Mouse (Mus musculus) mouse trophoblast stem cell (cell line): ENCODE measurements at regions not wholly inside any gene's neighbourhood (a gene's known extent, or its start where the extent isn't known, plus 50 kb on each side); places are given as distances from the start of the nearest gene placed in this dataset.
"Not testable (repeated sequence)": the region's sequence is repeated elsewhere in the genome, so short reads cannot be mapped to it uniquely, and the experiment has no call there.

Experiments used
- in situ Hi-C, 2 experiments: fragments of 300-500 bp; cut with MseI, MboI; formaldehyde crosslinking; loops; 2 replicates in 1 of 2; 3 replicates in 1 of 2; pipeline ENCODE4 v1.15.1; 2025

DNA sequence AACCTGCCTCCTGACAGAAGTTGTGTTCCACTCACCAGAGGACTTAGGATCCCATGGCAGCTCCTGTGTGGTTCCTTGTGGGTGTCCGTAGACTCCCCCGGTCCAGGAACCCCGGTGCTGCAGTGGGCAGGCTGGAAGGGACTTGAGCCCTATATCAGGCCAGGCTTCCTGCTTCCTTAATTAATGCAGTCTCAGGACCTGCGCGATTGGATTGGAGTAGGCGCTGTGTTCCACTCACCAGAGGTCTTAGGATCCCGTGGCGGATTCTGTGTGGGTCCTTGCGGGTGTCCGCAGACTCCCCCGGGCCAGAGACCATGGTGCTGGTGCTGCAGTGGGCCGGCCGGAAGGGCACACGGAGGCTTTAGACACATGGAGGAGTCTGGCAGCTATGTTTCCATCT lies 288.7 kb downstream of the Fut8 start:
- in situ Hi-C loops: not testable (repeated sequence)

DNA sequence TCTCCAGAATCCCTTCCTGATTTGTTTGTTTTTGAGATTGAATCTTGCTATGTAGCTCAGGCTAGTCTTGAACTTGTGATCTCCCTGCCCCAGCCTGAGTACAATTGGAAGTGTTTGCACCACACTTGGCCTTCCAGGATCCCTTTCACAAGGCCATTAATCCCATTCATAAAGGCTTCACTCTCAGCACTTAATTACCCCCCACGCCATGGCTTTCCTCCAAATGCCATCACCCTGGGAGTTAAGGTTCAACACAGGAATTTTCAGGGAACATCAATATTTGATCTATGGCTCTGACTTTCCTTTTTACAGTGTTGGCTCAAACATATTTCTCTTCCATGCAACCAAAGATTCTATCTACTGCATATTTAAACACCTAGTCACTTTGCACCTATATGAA lies 289.6 kb downstream of the Fut8 start:
- in situ Hi-C loops: no loop called here

DNA sequence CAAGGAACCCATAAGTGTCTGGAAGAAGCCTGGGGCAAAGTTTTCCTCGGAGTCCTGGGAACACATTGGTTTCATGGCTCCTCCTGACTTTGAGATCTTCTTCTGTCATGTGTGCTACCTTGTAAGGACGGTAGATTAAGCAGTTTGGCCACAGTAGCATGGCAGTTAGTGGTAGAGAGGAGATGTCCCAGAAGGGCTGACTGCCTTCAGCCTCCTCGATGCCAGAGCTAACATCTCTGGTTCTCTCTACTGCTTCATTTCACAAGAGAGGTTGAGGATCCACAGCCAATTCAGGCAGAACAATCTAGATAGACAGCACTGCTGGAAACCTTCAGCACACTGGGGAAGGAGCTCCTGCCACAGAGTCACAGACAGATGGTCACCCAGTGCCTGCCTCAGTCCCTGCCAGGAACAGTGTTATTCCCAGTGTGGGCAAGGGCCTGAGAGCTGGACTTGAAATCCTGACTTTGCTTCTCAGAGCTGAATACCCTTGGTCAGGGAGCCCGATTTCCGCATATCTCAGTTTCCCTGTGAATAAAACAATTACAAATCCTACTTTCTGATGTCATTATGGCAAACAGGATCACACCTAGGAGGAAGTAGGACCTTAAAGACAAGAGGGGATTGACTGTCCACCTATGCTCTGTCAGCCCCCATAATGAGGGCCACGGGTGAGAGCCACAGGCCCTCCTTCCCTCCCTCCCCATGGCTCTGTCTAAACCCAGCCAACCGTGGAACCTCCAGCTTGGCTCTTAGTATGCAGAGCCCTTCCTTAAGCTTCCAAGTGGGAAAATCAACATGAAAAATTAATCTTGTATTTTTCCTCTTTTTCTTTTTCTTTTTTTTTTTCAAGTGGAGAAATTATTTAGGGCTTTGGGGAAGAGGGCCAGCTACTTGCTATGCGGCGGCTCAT lies 290.3 kb downstream of the Fut8 start:
- in situ Hi-C loops: no loop called here

DNA sequence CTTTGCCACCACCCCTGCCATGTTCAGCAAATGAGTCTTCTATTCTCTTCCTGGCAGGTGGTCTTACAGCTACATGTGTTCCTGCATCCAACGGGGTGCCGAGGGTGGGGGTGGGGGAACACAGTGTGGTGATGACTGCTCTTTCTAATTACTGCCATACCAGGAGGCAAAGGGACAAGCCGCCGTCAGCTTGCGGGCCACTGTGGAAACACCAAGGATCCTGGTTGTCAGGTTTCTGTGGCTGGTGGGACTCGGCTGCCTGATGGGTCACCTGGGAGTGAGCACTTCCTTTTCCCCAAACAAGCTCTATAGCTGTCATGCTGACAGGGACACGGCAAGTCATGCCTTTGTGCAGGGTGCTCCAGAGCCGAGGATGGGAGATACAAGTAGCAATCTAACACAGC lies 290.9 kb downstream of the Fut8 start:
- in situ Hi-C loops: no loop called here

DNA sequence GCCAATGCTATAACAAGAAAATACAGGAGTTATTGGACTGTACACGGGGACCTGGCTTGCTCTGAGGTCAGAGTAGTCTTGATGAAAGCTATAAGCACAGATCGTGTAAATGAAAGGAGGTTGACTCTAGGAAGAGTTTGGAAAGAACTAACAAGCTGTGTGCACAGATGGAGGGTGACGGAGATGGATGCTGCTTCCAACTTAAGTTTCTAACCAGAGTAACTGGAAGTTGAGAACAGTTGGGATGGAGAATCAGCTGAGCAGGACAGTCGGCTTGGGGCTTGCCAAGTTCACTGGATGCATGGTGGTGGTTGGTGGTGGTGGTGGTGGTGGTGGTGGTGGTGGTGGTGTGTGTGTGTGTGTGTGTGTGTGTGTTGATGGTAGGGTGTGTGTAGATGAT lies 291.5 kb downstream of the Fut8 start:
- in situ Hi-C loops: no loop called here

DNA sequence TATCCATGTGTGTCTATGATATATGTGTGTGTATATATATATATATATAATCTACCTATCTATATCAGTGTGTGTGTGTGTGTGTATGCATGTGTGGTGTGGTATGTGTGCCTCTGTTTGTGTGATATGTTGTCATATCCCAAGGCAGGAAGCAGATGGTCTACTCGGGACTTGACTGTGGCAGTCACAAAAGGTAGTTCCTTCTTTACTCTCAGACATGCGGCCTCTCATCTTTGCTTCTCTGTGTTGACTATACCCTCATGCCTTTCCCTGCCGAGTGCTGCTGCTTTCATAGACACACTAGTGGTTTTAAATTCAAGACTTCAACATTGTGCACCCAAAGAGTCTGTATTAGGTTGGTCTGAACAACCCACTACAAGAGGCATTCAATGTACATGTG lies 292.0 kb downstream of the Fut8 start:
- in situ Hi-C loops: no loop called here

DNA sequence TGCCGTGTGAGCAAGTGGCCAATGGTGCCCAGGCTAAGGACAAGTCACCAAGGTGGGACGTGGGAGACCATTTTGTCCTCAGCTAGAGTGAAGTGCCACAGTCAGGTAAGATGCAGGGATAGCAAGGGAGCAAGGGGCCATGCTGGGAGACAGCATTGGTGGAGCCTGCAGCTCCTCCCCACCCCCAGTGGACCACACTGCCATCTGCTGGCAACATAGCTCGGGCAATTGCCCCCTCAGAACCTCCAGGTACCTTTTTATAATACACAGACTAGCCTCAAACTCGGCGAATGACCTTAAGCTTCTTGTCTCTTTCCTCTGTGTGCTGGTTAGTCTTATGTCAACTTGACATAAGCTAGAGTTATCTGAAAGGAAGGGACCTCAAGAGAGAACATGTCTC lies 293.4 kb downstream of the Fut8 start:
- in situ Hi-C loops: no loop called here

DNA sequence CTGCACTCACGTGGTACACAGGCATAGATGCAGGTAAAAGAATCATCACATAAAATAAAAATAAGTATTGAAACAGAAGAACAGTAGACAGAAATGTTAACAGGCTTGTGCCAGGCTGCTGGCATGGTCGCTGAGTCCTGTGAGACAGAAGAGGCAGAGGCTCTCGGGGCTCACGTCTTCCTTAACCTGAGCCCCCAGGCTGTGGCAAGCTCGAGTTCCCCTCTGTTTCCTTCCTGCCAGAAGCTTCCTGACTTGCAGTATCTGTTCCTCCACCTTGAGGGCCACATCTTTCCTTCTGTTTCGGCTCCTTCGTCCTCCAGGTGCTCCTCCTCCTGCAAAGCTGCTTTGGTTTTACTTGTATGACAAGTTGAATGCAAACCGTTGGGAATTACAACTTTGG lies 294.6 kb downstream of the Fut8 start:
- in situ Hi-C loops: no loop called here

DNA sequence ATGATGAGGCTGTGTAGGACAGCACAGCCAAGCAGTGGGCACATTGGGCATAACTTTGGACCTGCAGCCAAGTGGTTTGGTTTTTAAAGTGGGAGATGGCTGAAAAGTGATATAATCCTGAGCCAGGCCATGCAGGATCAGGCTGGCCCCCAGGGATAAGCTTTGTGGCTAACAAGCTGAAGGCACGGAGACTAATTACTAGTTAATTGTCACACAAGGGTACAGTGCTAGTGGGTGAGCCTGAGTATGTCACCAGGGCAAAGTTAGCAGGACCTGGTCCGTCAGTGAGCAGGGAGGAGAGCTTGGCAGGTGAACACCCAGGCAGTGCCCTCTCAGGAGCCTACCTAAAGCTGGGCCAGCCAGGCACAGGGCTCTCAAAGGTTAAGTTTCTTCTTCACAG lies 295.7 kb downstream of the Fut8 start:
- in situ Hi-C loops: no loop called here

DNA sequence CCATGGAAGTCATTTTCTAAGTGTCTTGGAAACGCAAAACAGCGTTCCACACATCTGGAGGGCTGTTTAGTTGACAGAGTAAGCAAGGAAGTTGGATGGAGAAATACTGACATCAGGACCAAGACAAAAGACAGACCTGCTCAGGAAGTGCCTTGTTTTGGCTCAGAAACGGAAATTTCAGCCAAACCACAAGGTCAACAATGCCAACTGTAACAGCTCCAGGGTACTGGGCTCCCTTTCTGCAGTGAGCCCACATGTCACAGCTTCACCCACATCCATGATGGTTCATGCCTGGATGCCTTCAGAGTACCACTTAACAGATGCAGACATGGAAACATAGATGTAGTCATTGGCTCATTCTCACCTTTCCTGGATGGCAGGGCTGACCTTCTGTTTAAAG lies 296.2 kb downstream of the Fut8 start:
- in situ Hi-C loops: no loop called here

DNA sequence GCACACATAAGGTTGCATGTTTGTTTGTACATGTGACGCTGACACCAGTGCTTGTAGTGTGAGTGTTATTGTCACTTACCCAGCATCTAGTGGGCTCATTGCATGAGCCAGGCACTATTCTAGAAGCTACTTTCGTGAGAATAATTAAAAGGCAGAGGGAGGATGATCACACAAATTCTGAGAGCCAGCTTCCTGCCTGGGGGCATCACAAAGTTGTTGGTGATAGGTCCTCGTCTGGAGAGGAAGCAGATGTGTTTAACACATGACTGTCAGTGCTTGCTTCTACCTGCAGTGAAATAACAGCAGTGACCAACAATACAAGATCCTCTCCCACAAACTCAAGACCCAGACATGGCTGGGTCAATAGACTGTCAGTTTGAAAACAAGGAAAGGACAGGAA lies 297.2 kb downstream of the Fut8 start:
- in situ Hi-C loops: no loop called here

DNA sequence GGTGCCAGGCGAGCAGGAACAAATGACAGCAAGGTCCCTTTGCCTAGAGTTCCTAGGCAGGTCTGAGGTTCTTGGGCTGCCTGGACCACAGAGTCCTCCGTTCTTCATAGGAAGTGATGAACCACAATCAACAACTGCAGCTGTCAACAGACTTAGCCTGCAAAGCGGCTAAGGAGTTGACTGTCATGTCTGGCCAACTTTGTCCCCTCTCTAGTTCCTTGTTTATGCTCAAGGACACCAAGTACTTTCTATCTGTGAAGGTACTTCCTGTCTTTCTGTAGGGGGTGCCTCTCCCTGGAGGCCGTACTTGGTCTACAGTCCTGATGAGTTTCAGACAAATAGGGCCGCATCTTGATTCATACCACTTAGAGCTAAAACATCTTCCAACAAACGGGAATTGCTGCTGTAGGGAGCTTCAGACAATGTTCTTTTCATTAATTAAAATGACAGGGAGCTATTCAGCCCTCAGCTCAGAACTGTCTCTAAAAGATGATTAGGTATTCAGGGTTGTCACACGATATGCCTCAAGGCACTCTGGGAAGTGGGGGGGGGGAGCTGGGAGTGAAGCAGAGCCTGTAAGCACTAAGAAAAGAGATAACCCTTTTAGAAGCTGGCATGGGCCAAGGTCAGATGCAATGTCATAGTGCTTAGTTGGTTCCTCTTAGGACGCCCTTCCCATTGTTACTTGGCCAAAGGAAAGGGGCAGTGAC lies 299.4 kb downstream of the Fut8 start:
- in situ Hi-C loops: no loop called here

DNA sequence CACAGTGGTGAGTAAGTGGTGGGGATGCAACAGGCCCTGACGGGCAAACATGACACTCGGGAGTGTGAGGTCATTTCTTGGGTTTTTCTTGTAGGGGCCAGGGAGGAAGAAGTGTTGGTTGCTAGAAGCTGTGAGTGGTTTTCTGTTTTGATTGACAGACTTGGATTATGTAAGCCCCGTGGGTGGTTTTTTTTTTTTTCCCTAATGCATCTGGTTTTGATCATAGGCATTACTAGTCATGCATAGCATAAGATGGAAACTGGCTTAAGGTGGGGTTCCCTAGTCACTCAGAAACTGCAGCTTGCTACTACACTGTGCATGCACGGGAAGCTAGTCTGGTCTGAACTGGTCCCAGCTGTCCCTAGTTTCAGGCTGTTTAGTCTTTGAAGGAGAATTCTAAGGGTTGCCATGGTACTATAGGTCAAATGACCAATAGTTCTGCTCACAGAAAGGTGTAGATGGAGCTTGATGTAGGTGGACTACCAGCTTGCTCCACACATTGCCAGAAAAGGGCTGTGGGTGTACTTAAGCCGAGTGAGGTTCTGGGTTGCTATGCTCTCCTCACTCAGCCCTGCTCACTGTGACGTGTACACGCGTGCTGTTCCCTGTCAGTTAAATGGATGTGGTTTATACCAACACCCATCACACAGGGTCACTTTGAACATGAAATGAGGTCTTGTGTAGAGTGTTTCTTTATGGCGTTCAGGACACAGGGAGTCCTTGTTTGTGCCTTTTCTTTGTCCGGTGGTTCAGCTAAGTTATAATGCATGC lies 301.9 kb downstream of the Fut8 start:
- in situ Hi-C loops: no loop called here

DNA sequence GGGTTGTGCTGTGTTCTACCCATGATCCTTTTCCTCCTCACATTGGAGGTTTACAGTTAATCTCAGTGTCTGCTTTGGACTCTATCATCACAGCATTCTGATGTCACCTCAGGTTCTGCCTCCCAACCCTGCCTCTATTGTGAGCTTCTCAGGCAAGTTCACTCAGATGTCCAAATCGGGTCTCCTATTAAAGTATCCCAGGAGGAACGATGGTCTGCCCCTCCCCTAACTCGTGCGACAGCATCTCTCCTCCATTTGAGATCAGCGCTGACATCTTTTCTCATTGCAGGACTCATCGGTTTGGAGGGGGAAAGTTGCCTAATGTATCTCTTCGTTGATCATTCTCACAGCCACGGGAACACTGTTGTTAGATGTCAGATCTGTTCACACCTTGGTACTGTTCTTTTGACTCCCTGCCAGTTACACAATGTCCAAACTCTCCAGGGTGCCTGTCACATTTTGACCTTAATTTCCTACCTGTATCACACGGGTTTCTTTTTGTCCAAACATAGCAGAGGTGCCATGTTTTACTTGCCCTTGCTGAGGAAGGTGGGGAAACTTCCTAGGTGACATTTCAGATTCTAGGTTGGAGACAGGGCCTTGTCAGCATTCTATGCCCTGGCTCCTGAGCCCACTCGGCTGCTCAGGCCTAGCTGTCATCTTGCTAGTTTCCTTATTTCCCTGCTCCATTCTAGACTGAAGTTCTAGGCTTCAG lies 303.3 kb downstream of the Fut8 start:
- in situ Hi-C loops: no loop called here

DNA sequence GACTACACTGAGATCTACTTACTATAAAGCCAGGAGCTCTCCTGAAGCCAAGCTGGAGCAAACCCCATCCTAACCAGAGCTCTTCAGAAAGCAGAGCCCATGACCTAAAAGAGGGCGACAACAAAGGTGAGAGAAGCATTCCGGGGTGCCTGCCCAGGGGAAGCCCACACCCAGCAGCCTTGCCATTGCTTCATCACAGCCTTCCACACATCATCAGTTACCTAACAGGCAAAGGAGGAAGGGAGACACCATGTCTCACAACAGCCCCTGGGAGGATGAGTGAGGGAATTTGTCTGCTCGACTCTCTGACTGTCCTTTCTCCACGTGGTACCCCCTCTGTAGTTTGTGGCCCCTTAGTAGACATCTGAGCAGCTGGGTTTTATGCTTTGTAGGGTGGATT lies 303.9 kb downstream of the Fut8 start:
- in situ Hi-C loops: no loop called here

DNA sequence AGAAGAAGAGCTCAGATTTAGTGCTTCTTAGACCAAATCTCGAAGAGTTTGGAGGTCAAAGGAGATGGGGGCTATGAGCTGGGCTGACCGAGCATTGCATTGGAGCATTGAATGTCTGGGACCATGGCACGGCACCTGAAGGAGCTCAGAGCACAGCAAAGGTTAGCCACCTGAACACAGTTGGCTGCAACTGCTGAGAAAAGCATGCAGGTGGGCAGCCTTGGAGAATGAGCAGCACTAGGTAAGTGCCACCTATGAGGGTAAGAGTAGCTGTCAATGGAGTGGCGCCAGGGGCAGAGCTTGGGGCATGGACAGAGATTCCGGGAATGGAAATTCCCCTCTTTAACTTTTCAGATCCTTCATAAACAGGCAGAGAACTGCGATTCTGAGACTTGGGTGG lies 305.7 kb downstream of the Fut8 start:
- in situ Hi-C loops: no loop called here

DNA sequence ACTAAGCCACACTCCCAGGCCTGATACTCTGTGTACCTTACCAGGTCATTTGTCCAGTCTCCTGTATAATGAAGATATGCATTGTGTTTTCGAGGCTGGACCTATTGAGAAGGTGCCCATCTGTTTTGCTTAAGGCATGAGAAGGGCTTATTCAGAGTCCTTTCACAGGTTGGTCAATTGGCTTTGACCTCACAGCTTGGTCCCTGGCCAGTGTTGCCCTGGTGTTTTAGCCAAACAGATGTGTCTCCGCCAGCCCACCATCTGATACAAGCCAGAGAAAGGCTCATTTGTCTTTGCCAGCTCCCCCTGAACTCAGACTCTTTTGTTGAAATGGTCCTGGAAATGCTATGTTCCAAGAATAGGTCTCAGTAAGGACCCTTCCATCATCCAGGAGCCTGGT lies 308.2 kb downstream of the Fut8 start:
- in situ Hi-C loops: no loop called here

DNA sequence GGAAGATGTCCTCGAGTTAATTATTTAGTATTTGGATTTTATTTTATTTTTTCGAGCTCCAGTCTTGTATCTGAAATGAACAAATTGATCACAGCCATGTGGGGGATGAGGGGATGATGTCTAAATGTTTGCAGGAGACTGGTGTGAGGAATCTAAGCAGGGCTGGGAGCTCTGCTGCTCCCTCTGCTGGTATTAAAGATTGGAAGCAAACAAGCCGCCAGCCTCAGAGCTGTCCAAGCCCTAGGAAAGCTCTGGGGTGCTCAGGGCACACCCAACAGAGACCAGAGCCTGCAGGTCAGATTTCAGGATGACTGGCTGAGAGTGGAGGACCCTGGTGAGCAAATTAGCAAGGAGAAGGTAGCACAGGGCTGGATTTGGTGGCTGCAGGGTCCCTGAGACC lies 330.4 kb downstream of the Fut8 start:
- in situ Hi-C loops: loop anchor here in 1 of 2 experiments (25.0 kb wide), 1 partner anchor 556 kb away; no protein-coding TSS in a partner anchor

DNA sequence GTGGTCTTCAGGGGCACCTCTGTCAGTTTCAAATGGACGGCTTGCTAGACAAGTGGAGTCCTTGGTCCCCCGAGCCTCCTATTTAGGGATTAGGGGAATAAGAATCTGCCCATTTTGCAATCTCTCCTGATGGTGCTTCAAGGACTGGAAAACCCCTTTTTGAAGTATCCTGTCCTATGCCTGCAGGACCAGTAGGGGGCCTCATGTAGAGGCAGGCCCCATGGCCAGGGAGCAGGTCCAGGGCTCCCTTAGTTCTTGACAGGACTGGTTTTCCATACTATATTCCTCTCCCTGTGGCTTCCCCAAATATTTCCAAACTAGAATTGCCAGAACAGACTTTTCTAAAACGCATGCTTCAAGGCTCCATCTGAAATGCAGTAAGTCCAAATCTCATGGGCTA lies 332.6 kb downstream of the Fut8 start:
- in situ Hi-C loops: loop anchor here in 1 of 2 experiments (25.0 kb wide), 1 partner anchor 558 kb away; no protein-coding TSS in a partner anchor

DNA sequence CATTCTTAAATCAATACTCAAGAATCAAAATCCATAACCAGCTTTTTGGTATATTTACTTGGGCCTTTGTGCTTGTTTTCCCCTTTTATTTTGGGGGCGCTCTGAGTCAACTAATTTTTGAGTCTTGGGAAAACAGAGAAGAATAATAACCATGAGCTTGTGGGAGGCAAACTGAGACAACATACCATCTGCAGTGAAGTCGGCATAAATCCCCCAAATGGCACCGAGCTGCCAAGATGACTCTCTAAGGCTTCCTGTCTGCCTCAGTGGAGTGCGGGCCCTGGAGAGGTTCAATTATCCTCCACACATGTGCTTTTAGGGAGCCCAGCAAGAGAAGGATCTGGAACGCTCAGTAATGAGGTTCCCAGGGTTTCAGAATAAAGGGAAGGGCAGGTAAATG lies 333.1 kb downstream of the Fut8 start:
- in situ Hi-C loops: loop anchor here in 1 of 2 experiments (25.0 kb wide), 1 partner anchor 559 kb away; no protein-coding TSS in a partner anchor

DNA sequence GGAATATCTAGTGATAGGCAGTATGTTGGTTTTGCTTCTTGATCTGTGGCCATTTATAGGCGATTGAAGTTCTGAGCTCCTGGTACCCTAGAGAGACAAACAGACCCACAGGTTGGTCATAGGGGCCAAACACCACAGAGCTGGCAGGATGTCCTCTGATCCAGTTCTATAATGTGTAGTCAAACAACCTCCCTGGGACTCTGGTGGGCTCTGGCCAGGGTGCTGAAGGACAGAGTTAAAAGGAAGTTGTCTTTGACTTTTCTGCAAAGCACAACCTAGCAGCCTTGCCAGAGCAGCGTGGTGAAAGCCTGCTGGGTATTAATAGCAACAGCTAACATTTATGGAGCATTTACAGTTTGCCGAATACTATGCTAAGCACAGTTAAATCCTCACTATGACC lies 337.1 kb downstream of the Fut8 start:
- in situ Hi-C loops: no loop called here

DNA sequence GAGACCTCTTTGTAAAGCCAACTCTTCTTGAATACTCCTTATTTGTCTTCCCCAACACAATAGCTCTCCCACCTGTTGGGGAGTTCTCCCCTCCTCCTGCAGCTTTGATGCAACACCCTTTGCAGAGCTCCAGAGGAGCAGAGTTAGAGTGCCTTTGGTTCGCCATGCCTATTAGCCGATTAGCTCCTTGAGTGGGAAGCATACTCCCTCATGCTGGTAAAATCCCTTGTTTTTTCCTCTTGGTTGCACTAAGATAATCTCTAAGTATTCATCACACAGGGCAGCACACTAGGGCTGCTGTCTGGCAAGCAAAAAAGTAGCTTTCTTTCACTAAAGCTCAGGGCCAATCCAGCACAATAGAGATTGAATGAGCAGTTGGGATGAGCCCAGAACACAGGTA lies 350.4 kb downstream of the Fut8 start:
- in situ Hi-C loops: no loop called here
